ENCODE assay signal across 21 mouse cellular contexts in genomic region chr1:156813485-156813884, GRCm38 (mm10). TPM values are rescaled to one million over a fixed set of nuclear protein-coding genes. Genes with fewer than 3 reads are reported as not detected.
DNase-seq lines count a peak whose midpoint lies in the region; ATAC-seq and TF ChIP-seq lines count a peak whose summit lies in the region.
"Had no signal": no experiment of that assay in that cellular context is flagged by ENCODE, and none has a peak within 500 bp of the region (broad histone marks: within the 10 kb centered on the region; RNA-seq: fewer than 3 reads in every experiment).

No protein-coding gene starts in this region.

- no peak for DNase-seq in heart, adult 18-20 months
- DNase-seq in lung, adult 2 months, result peak; percentile 34
- DNase-seq in lung, postnatal 4 days, result peak; percentile 26 to 57
- DNase-seq in retina, postnatal 1 day, result no peak
- DNase-seq in embryo, embryonic 11 days, result no peak
- DNase-seq: adrenal gland, postnatal 14 days; cerebellum, adult 11 months; cerebellum, postnatal 10 days; gastrocnemius, postnatal 36 days; midbrain, embryonic 14.5 days; right cerebral cortex, postnatal 25 days; thymus, postnatal 36 days had no signal

- H3K9ac ChIP-seq in heart, embryonic 13.5 days, result no peak overlapping the region
- no peak overlapping the region for H3K9ac ChIP-seq in liver, embryonic 12.5 days
- H3K9ac ChIP-seq: hindbrain, embryonic 12.5 days; intestine, embryonic 15.5 days; limb, embryonic 15.5 days had no signal

- no peak overlapping the region for H3K4me3 ChIP-seq in heart, embryonic 13.5 days
- H3K4me3 ChIP-seq in liver, embryonic 12.5 days, result no peak overlapping the region
- H3K4me3 ChIP-seq in lung, adult 2 months (replicated peaks; ENCODE audit: extremely low read depth, low read depth, low read length), result no peak overlapping the region
- H3K4me3 ChIP-seq: hindbrain, embryonic 12.5 days; intestine, embryonic 15.5 days; limb, embryonic 15.5 days; megakaryocyte, embryonic 14.5 days had no signal

- no peak overlapping the region for H3K27ac ChIP-seq in heart, embryonic 13.5 days (replicated peaks)
- H3K27ac ChIP-seq in liver, embryonic 12.5 days, result no peak overlapping the region
- H3K27ac ChIP-seq: hindbrain, embryonic 12.5 days; intestine, embryonic 15.5 days; limb, embryonic 15.5 days had no signal

- 14% methylated on average over 6 of the region's 6 CpGs for WGBS in heart, embryonic 13.5 days
- WGBS in liver, embryonic 12.5 days (ENCODE audit: insufficient replicate concordance), result 50% methylated on average over 6 of the region's 6 CpGs
- 48% methylated on average over 6 of the region's 6 CpGs for WGBS in lung, adult 2 months

- no peaks in the 10 kb centered on the region for H3K27me3 ChIP-seq in heart, embryonic 13.5 days (replicated peaks)
- no peaks in the 10 kb centered on the region for H3K27me3 ChIP-seq in liver, embryonic 12.5 days (replicated peaks)
- H3K27me3 ChIP-seq: CH12.LX; hindbrain, embryonic 12.5 days; intestine, embryonic 15.5 days; limb, embryonic 15.5 days; megakaryocyte, embryonic 14.5 days had no signal

- ATAC-seq in heart, embryonic 13.5 days (ENCODE audit: extremely low read depth, insufficient number of reproducible peaks, low FRiP score, low TSS enrichment), result no peak
- ATAC-seq in liver, embryonic 12.5 days, result peak; percentile 51; the same call in 1 of the 2 replicates
- ATAC-seq: forebrain, embryonic 16.5 days; intestine, embryonic 15.5 days had no signal

- peaks cover 53% of the 10 kb centered on the region for H3K36me3 ChIP-seq in heart, embryonic 13.5 days
- peaks cover 28% of the 10 kb centered on the region for H3K36me3 ChIP-seq in liver, embryonic 12.5 days
- H3K36me3 ChIP-seq: intestine, embryonic 15.5 days had no signal

- 0 out of 2 replicates have a peak overlapping the region, but pooled peaks have one; percentile 11 for H3K4me2 ChIP-seq in heart, embryonic 13.5 days
- H3K4me2 ChIP-seq in liver, embryonic 12.5 days, result no peak overlapping the region
- H3K4me2 ChIP-seq: hindbrain, embryonic 12.5 days; intestine, embryonic 15.5 days; limb, embryonic 15.5 days had no signal

- no peaks in the 10 kb centered on the region for H3K9me3 ChIP-seq in heart, embryonic 13.5 days
- H3K9me3 ChIP-seq in liver, embryonic 12.5 days (replicated peaks), result no peaks in the 10 kb centered on the region
- H3K9me3 ChIP-seq: hindbrain, embryonic 12.5 days; intestine, embryonic 15.5 days; limb, embryonic 15.5 days; megakaryocyte, embryonic 14.5 days had no signal

- no peak for TF ChIP-seq POLR2A in lung, adult 2 months (IDR thresholded peaks at IDR 0.05; ENCODE audit: borderline replicate concordance, extremely low read depth, low read depth, low read length)

- peaks cover 19% of the 10 kb centered on the region for H3K4me1 ChIP-seq in heart, embryonic 13.5 days
- H3K4me1 ChIP-seq in liver, embryonic 12.5 days, result peaks cover 4% of the 10 kb centered on the region; the same call in 1 of the 2 replicates
- H3K4me1 ChIP-seq in lung, adult 2 months (ENCODE audit: control insufficient read depth, insufficient read depth, low read length), result no peaks in the 10 kb centered on the region
- H3K4me1 ChIP-seq: limb, embryonic 15.5 days; megakaryocyte, embryonic 14.5 days had no signal

- no peak for TF ChIP-seq CTCF in lung, adult 2 months (IDR thresholded peaks at IDR 0.05; ENCODE audit: insufficient read depth, low read length)

RNA-seq across cellular contexts. Expression of gene Angptl1, which starts 24.9 kb away (rescaled TPM):
- polyA plus RNA-seq in heart, embryonic 13.5 days (2015; fragmentation: Nextera tagmentation; extraction: Ambion mirVana), result 2.7 and 2.8 TPM in 2 replicates
- 1 to 10 TPM; 2.1 to 3.1 TPM for total RNA-seq in heart, adult 18-20 months (2021)
- polyA plus RNA-seq in liver, embryonic 12.5 days (2016; fragmentation: Nextera tagmentation; extraction: Ambion mirVana), result 0.33 and 0.36 TPM in 2 replicates
- polyA plus RNA-seq in lung, adult 2 months (2012; rRNA removed), result 0.09 and 0.96 TPM in 2 replicates
- total RNA-seq: MEL had no signal

Comparison
In these comparisons a context has a peak if more than half of its experiments do, and no peak if none do; other contexts are left out.
1. DNase-seq: peak in lung, adult 2 months (single experiment) and lung, postnatal 4 days (2 of 2); none in heart, adult 18-20 months (0 of 2), retina, postnatal 1 day (single experiment) and embryo, embryonic 11 days (single experiment).